9 mouse cellular contexts compared by ENCODE assay signal in the genomic region with DNA sequence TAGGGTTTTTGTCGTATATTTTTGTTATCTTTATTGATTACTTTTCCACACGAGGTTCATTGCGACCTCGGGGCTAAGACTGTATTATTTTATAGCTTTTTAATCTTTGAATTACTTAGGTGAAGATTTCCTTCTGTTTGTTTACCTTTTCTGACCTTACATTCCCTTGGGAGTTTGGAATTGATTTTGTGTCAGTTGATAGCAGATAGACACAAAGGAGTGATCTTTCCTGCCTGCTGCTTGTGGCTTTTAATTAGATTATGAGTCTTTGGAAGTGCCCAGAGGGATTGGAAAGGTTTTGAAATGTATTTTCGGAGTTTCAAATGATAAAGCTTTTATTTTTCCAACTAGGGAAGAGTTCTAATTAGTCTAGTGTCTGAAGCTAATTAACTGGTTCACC. TPM values are rescaled to one million over a fixed set of nuclear protein-coding genes. Genes with fewer than 3 reads are reported as not detected.
DNase-seq lines count a peak whose midpoint lies in the region; ATAC-seq and TF ChIP-seq lines count a peak whose summit lies in the region.
"Had no signal": no experiment of that assay in that cellular context is flagged by ENCODE, and none has a peak within 500 bp of the region (broad histone marks: within the 10 kb centered on the region; RNA-seq: fewer than 3 reads in every experiment).

No protein-coding gene starts in this region.

- intact Hi-C loops in heart, adult 2 months (cut with DNase I) = loop anchor here (2.0 kb wide), 1 partner anchor 272 kb away; a partner anchor contains a TSS
- intact Hi-C loops in heart, postnatal 36 days (cut with DNase I) = no loop called here

- peak overlapping the region; percentile 55 for H3K4me3 ChIP-seq in heart, adult 2 months
- H3K4me3 ChIP-seq in E14TG2a.4 (replicated peaks; ENCODE audit: low read length) = peak overlapping the region; percentile 85
- H3K4me3 ChIP-seq in forebrain, embryonic 12.5 days (replicated peaks) = peak overlapping the region; percentile 62
- H3K4me3 ChIP-seq in liver, embryonic 14.5 days (ENCODE audit: insufficient read depth in 1 of 2, low read depth in 2 of 2, low read length in 2 of 2) = peak overlapping the region; percentile 73 to 88; a peak in 3 of 4 replicates

- TF ChIP-seq EP300 in heart, adult 2 months (IDR thresholded peaks at IDR 0.05; ENCODE audit: insufficient read depth, low read depth, low read length) = no peak
- no peak for TF ChIP-seq EP300 in liver, embryonic 14.5 days (IDR thresholded peaks at IDR 0.05; ENCODE audit: low read depth)

- no peak for TF ChIP-seq POLR2A in heart, adult 2 months (IDR thresholded peaks at IDR 0.05; ENCODE audit: insufficient read depth, low read depth, low read length)

- TF ChIP-seq CTCF in heart, adult 2 months (IDR thresholded peaks at IDR 0.05) = no peak
- TF ChIP-seq CTCF in E14TG2a.4 (conservative IDR thresholded peaks at IDR 0.05; ENCODE audit: low read length) = no peak
- TF ChIP-seq CTCF in liver, embryonic 14.5 days (IDR thresholded peaks at IDR 0.05; ENCODE audit: low read depth) = no peak

- H3K79me2 ChIP-seq in heart, adult 2 months (replicated peaks; ENCODE audit: control insufficient read depth, insufficient read depth, low read length) = no peaks in the 10 kb centered on the region; the same call in 1 of the 2 replicates

- H3K27me3 ChIP-seq in heart, adult 2 months (ENCODE audit: control insufficient read depth, insufficient read depth, low read length) = no peaks in the 10 kb centered on the region
- H3K27me3 ChIP-seq in E14TG2a.4 (ENCODE audit: insufficient read depth, low read length) = 0 out of 2 replicates have a peak, but pooled peaks cover 3% of the 10 kb centered on the region
- no peaks in the 10 kb centered on the region for H3K27me3 ChIP-seq in forebrain, embryonic 12.5 days
- no peaks in the 10 kb centered on the region for H3K27me3 ChIP-seq in liver, embryonic 14.5 days (ENCODE audit: control insufficient read depth, insufficient read depth, low read length)

- no peak for DNase-seq in heart, adult 2 months
- no peak for DNase-seq in heart, postnatal 36 days
- no peak for DNase-seq in liver, embryonic 14.5 days (ENCODE audit: low read depth in 3 of 3, low spot score in 3 of 3)
- DNase-seq in adrenal gland, postnatal 36 days = no peak
- DNase-seq in lung, adult 18-20 months = no peak
- DNase-seq in right cerebral cortex, adult 18-20 months = no peak
- DNase-seq: cerebellum, postnatal 14 days had no signal

- H3K9ac ChIP-seq in heart, adult 2 months (ENCODE audit: low read depth, low read length) = peak overlapping the region; percentile 91
- peak overlapping the region; percentile 64; the same call in 1 of the 2 replicates for H3K9ac ChIP-seq in forebrain, embryonic 12.5 days
- peak overlapping the region; percentile 78 for H3K9ac ChIP-seq in liver, embryonic 14.5 days (replicated peaks)

- ATAC-seq in forebrain, embryonic 12.5 days (ENCODE audit: low FRiP score) = no peak
- no peak for ATAC-seq in liver, embryonic 14.5 days (ENCODE audit: insufficient read depth)

- WGBS in heart, adult 2 months = 22% methylated on average over 5 of the region's 5 CpGs
- 49% methylated on average over 5 of the region's 5 CpGs for WGBS in forebrain, embryonic 12.5 days
- WGBS in liver, embryonic 14.5 days (ENCODE audit: insufficient replicate concordance) = 27% methylated on average over 5 of the region's 5 CpGs

- peaks cover 1% of the 10 kb centered on the region for H3K4me1 ChIP-seq in heart, adult 2 months (ENCODE audit: control insufficient read depth, insufficient read depth, low read length)
- peaks cover 18% of the 10 kb centered on the region for H3K4me1 ChIP-seq in E14TG2a.4 (replicated peaks; ENCODE audit: low read depth, low read length)
- peaks cover 14% of the 10 kb centered on the region for H3K4me1 ChIP-seq in forebrain, embryonic 12.5 days
- peaks cover 3 to 7% of the 10 kb centered on the region in 2 experiments; a peak in 3 of 4 replicates for H3K4me1 ChIP-seq in liver, embryonic 14.5 days (replicated peaks; ENCODE audit: control insufficient read depth in 2 of 2, insufficient read depth in 2 of 2, low read length in 1 of 2)

- peak overlapping the region; percentile 64 for H3K4me2 ChIP-seq in forebrain, embryonic 12.5 days
- H3K4me2 ChIP-seq in liver, embryonic 14.5 days (ENCODE audit: low read depth) = peak overlapping the region; percentile 82

- H3K36me3 ChIP-seq in heart, adult 2 months (ENCODE audit: control insufficient read depth, insufficient read depth, low read length) = no peaks in the 10 kb centered on the region
- H3K36me3 ChIP-seq in E14TG2a.4 (ENCODE audit: insufficient read depth, low read length) = no peaks in the 10 kb centered on the region
- no peaks in the 10 kb centered on the region for H3K36me3 ChIP-seq in forebrain, embryonic 12.5 days (replicated peaks)
- H3K36me3 ChIP-seq in liver, embryonic 14.5 days (replicated peaks; ENCODE audit: control insufficient read depth, insufficient read depth, low read depth) = no peaks in the 10 kb centered on the region

- H3K27ac ChIP-seq in heart, adult 2 months = no peak overlapping the region; the same call in 1 of the 2 replicates
- H3K27ac ChIP-seq in forebrain, embryonic 12.5 days = no peak overlapping the region
- H3K27ac ChIP-seq in liver, embryonic 14.5 days = no peak overlapping the region

- peaks cover 8% of the 10 kb centered on the region; the same call in 1 of the 2 replicates for H3K9me3 ChIP-seq in E14TG2a.4 (ENCODE audit: low read length)
- H3K9me3 ChIP-seq in forebrain, embryonic 12.5 days = no peaks in the 10 kb centered on the region
- no peaks in the 10 kb centered on the region for H3K9me3 ChIP-seq in liver, embryonic 14.5 days (ENCODE audit: control insufficient read depth, low read length)

RNA-seq across cellular contexts. Expression of a gene that starts 1.1 kb away (rescaled TPM):
- total RNA-seq in heart, adult 2 months (2021) = 1 to 10 TPM; 6.3 to 6.7 TPM
- 1.8 and 3.8 TPM in 2 replicates for polyA plus RNA-seq in heart, adult 2 months (2012; rRNA removed)
- 1 to 10 TPM; 4.6 to 5.5 TPM for total RNA-seq in heart, postnatal 36 days (2021)
- polyA plus RNA-seq in forebrain, embryonic 12.5 days (2016; fragmentation: Nextera tagmentation; extraction: Ambion mirVana) = 15.6 and 16.4 TPM in 2 replicates
- polyA plus RNA-seq in liver, embryonic 14.5 days (2012; rRNA removed) = 1.6 and 2.3 TPM in 2 replicates
- 3.7 and 3.9 TPM in 2 replicates for polyA plus RNA-seq in liver, embryonic 14.5 days (2014; fragmentation: Nextera tagmentation; extraction: Ambion mirVana)
- 10 to 100 TPM; 11.2 to 17.6 TPM for total RNA-seq in adrenal gland, postnatal 36 days (2021)
